Mouse (Mus musculus) CH12.LX (cell line): ENCODE results near the gene Mptx1. TPM values are rescaled to one million over a fixed set of nuclear protein-coding genes. Genes with fewer than 3 reads are reported as not detected.

Experiments
- DNase-seq: peaks from one replicate; pipeline ENCODE4 v3.0.0-alpha.2; 2013; ENCODE audit errors: extremely low read depth
- H3K27ac ChIP-seq: 2 replicates; pipeline ENCODE4 v1.5.1; 2012; ENCODE audit warnings: low read depth, mild to moderate bottlenecking, control low read depth, moderate library complexity; ENCODE audit not compliant: insufficient read depth
- H3K27me3 ChIP-seq: replicated peaks from 2 replicates; pipeline ENCODE3; 2012; ENCODE audit warnings: inconsistent platforms
- H3K36me3 ChIP-seq, 2 experiments: replicated peaks in 1 of 2; 2 replicates each; pipeline versions ENCODE3 to v1.6.1; 2012; ENCODE audit warnings: inconsistent platforms in 1 of 2, low read length in 1 of 2, mild to moderate bottlenecking in 1 of 2, mixed read lengths in 1 of 2, moderate library complexity in 1 of 2; ENCODE audit not compliant: control insufficient read depth in 1 of 2, insufficient read depth in 1 of 2
- H3K4me1 ChIP-seq, 2 experiments: 2 replicates each; pipeline ENCODE4 v1.6.1; 2012; ENCODE audit warnings: inconsistent platforms in 1 of 2, moderate library complexity in 1 of 2; ENCODE audit not compliant: insufficient read depth in 2 of 2, control insufficient read depth in 1 of 2
- H3K4me2 ChIP-seq: 2 replicates; pipeline ENCODE4 v1.6.1; 2012; ENCODE audit warnings: low read depth, mild to moderate bottlenecking, control low read depth; ENCODE audit not compliant: poor library complexity, insufficient read depth, severe bottlenecking
- H3K4me3 ChIP-seq, 3 experiments: fragments of 150-350 bp in 1 of 3; sonication (generic) in 1 of 3; replicated peaks in 1 of 3; 2 replicates each; pipeline versions ENCODE3 to v1.5.1; 2011 to 2012; ENCODE audit warnings: low read depth in 2 of 3, low read length in 2 of 3, mild to moderate bottlenecking in 2 of 3, moderate library complexity in 2 of 3, control low read depth in 1 of 3, improper control_type of control experiment in 1 of 3, inconsistent platforms in 1 of 3, mixed read lengths in 1 of 3; ENCODE audit not compliant: poor library complexity in 1 of 3
- H3K79me2 ChIP-seq: replicated peaks from 2 replicates; pipeline ENCODE4 v1.6.1; 2012; ENCODE audit warnings: mild to moderate bottlenecking, moderate library complexity; ENCODE audit not compliant: control insufficient read depth, poor library complexity, insufficient read depth, severe bottlenecking; ENCODE audit errors: extremely low read depth
- H3K9ac ChIP-seq: 2 replicates; pipeline ENCODE4 v1.6.1; 2012; ENCODE audit warnings: low read depth, mild to moderate bottlenecking, control low read depth, moderate library complexity; ENCODE audit not compliant: insufficient read depth
- H3K9me3 ChIP-seq: replicated peaks from 2 replicates; pipeline ENCODE3; 2012; ENCODE audit warnings: low read length, inconsistent platforms, mixed read lengths
- CTCF ChIP-seq, 2 experiments: IDR thresholded peaks in 1 of 2; conservative IDR thresholded peaks in 1 of 2; 2 replicates each; pipeline ENCODE4 v1.5.1; 2011 to 2012; ENCODE audit warnings: low read depth in 2 of 2, low read length in 2 of 2, improper control_type of control experiment in 1 of 2, inconsistent platforms in 1 of 2, mild to moderate bottlenecking in 1 of 2, moderate library complexity in 1 of 2
- GABPA ChIP-seq: IDR thresholded peaks from 2 replicates; pipeline ENCODE4 v1.6.1; 2012; ENCODE audit warnings: low read depth, low read length, improper control_type of control experiment, inconsistent platforms; ENCODE audit not compliant: insufficient replicate concordance
- HCFC1 ChIP-seq: IDR thresholded peaks from 2 replicates; pipeline ENCODE4 v1.6.1; 2012; ENCODE audit warnings: low read depth, mild to moderate bottlenecking, inconsistent platforms, low read length, improper control_type of control experiment
- JUND ChIP-seq: conservative IDR thresholded peaks from 2 replicates; pipeline ENCODE4 v1.6.1; 2011; ENCODE audit warnings: low read depth, low read length, improper control_type of control experiment
- MYC ChIP-seq: IDR thresholded peaks from 2 replicates; pipeline ENCODE4 v1.6.1; 2011; ENCODE audit warnings: low read depth, mild to moderate bottlenecking, improper control_type of control experiment, low read length
- SMC3 ChIP-seq: IDR thresholded peaks from 2 replicates; pipeline ENCODE4 v1.6.1; 2011; ENCODE audit warnings: low read depth, low read length, improper control_type of control experiment
- TBP ChIP-seq: conservative IDR thresholded peaks from 2 replicates; pipeline ENCODE4 v1.6.1; 2011; ENCODE audit warnings: low read depth, low read length, improper control_type of control experiment
- UBTF ChIP-seq: IDR thresholded peaks from 2 replicates; pipeline ENCODE4 v1.6.1; 2012; ENCODE audit warnings: low read depth, mild to moderate bottlenecking, inconsistent platforms, low read length, improper control_type of control experiment, moderate library complexity
- USF1 ChIP-seq: IDR thresholded peaks from 2 replicates; pipeline ENCODE4 v1.6.1; 2014; ENCODE audit warnings: low read depth, mild to moderate bottlenecking, inconsistent platforms, low read length, improper control_type of control experiment
- ZC3H11A ChIP-seq: IDR thresholded peaks from 2 replicates; pipeline ENCODE4 v1.6.1; 2012; ENCODE audit warnings: low read depth, mild to moderate bottlenecking, inconsistent platforms, low read length, improper control_type of control experiment
- dilution Hi-C: fragments of 300-500 bp; cut with MboI; formaldehyde crosslinking; loops from 2 replicates; pipeline ENCODE4 v1.14.3; 2020; ENCODE audit warnings: low sequenced_read_pairs; ENCODE audit not compliant: extremely low pct_unique_long_range_greater_than_20kb, extremely low pct_ligation_motif_present
- in situ Hi-C: fragments of 300-500 bp; cut with MboI; formaldehyde crosslinking; loops from 3 replicates; pipeline ENCODE4 v1.14.3; 2019; ENCODE audit warnings: low sequenced_read_pairs, low pct_ligation_motif_present, low pct_unique_long_range_greater_than_20kb, mixed read lengths
- polyA plus RNA-seq: library from polyadenylated mRNA; unstranded; fragments of >175 nt; gene quantifications from 2 replicates; pipeline ENCODE4 v1.2.1, GENCODE M21; 2012; ENCODE audit warnings: low read depth; ENCODE audit not compliant: insufficient read length
- total RNA-seq, 2 experiments: library from RNA; depleted of rRNA; stranded (reverse); fragments of 300-350 nt in 1 of 2; fragments of >200 nt in 1 of 2; gene quantifications; 2 replicates each; pipeline ENCODE4 v1.2.3; 2012 to 2014

Mptx1 gene
- total and polyA plus RNA-seq, 3 experiments: not detected

- TF ChIP-seq UBTF (no peak), USF1 (no peak), JUND (no peak), ZC3H11A (no peak), GABPA (no peak), MYC (no peak), SMC3 (no peak), TBP (no peak), HCFC1 (no peak), CTCF (conservative IDR thresholded peaks at IDR 0.05 in 1 of 2, IDR thresholded peaks at IDR 0.05 in 1 of 2; ENCODE audit: low read depth in 2 of 2, low read length in 2 of 2) (no peak)
- H3K4me1 ChIP-seq: no peaks in the 10 kb centered on the region
- H3K27ac ChIP-seq: no peak overlapping the region
- no peaks in the 10 kb centered on the region for H3K36me3 ChIP-seq
- no peak for DNase-seq
- H3K9me3 ChIP-seq: no peaks in the 10 kb centered on the region
- dilution Hi-C loops: no loop called here
- H3K4me2 ChIP-seq: no peak overlapping the region
- in situ Hi-C loops: no loop called here
- no peak overlapping the region for H3K4me3 ChIP-seq
- H3K9ac ChIP-seq: no peak overlapping the region
- no peaks in the 10 kb centered on the region for H3K79me2 ChIP-seq
- H3K27me3 ChIP-seq: no peaks in the 10 kb centered on the region
Observed at GRCm38 (mm10) chr1:174373799-174374198, 43.5 kb downstream of the Mptx1 start.

Other genes with a start within 250 kb of the Mptx1 start
- not detected in 2 replicates for gene Olfr429, start 246.2 kb upstream of the Mptx1 start, total RNA-seq (2012; rRNA removed)
- not detected in 2 replicates for gene Olfr429, start 246.2 kb upstream of the Mptx1 start, total RNA-seq (2014; rRNA removed)
- gene Olfr429, start 246.2 kb upstream of the Mptx1 start, polyA plus RNA-seq: not detected in 2 replicates
- gene Olfr427, start 233.6 kb upstream of the Mptx1 start, total RNA-seq (2012; rRNA removed): not detected in 2 replicates
- gene Olfr427, start 233.6 kb upstream of the Mptx1 start, total RNA-seq (2014; rRNA removed): not detected in 2 replicates
- not detected in 2 replicates for gene Olfr427, start 233.6 kb upstream of the Mptx1 start, polyA plus RNA-seq
- gene Olfr231, start 209.4 kb upstream of the Mptx1 start, total RNA-seq (2012; rRNA removed): not detected in 2 replicates
- not detected in 2 replicates for gene Olfr231, start 209.4 kb upstream of the Mptx1 start, total RNA-seq (2014; rRNA removed)
- gene Olfr231, start 209.4 kb upstream of the Mptx1 start, polyA plus RNA-seq: not detected in 2 replicates
- not detected in 2 replicates for gene Olfr424, start 199.0 kb upstream of the Mptx1 start, total RNA-seq (2012; rRNA removed)
- gene Olfr424, start 199.0 kb upstream of the Mptx1 start, total RNA-seq (2014; rRNA removed): not detected in 2 replicates
- not detected in 2 replicates for gene Olfr424, start 199.0 kb upstream of the Mptx1 start, polyA plus RNA-seq
- gene Olfr420, start 174.9 kb upstream of the Mptx1 start, total RNA-seq (2012; rRNA removed): not detected in 2 replicates
- gene Olfr420, start 174.9 kb upstream of the Mptx1 start, total RNA-seq (2014; rRNA removed): not detected in 2 replicates
- gene Olfr420, start 174.9 kb upstream of the Mptx1 start, polyA plus RNA-seq: 0.73 and 1.1 TPM in 2 replicates
- gene Spta1, start 157.7 kb upstream of the Mptx1 start, total RNA-seq (2012; rRNA removed): 0.81 and 0.84 TPM in 2 replicates
- gene Spta1, start 157.7 kb upstream of the Mptx1 start, total RNA-seq (2014; rRNA removed): 1.2 and 1.6 TPM in 2 replicates
- 16.0 TPM in 2 replicates for gene Spta1, start 157.7 kb upstream of the Mptx1 start, polyA plus RNA-seq
- not detected in 2 replicates for gene Olfr419, start 78.5 kb upstream of the Mptx1 start, total RNA-seq (2012; rRNA removed)
- gene Olfr419, start 78.5 kb upstream of the Mptx1 start, total RNA-seq (2014; rRNA removed): not detected in 2 replicates
- not detected in 2 replicates for gene Olfr419, start 78.5 kb upstream of the Mptx1 start, polyA plus RNA-seq
- not detected in 2 replicates for gene Olfr417, start 34.6 kb downstream of the Mptx1 start, total RNA-seq (2012; rRNA removed)
- not detected in 2 replicates for gene Olfr417, start 34.6 kb downstream of the Mptx1 start, total RNA-seq (2014; rRNA removed)
- gene Olfr417, start 34.6 kb downstream of the Mptx1 start, polyA plus RNA-seq: not detected in 2 replicates
- gene Olfr248, start 60.5 kb downstream of the Mptx1 start, total RNA-seq (2012; rRNA removed): not detected in 2 replicates
- gene Olfr248, start 60.5 kb downstream of the Mptx1 start, total RNA-seq (2014; rRNA removed): not detected in 2 replicates
- gene Olfr248, start 60.5 kb downstream of the Mptx1 start, polyA plus RNA-seq: not detected in 2 replicates
- gene Olfr414, start 93.5 kb downstream of the Mptx1 start, total RNA-seq (2012; rRNA removed): not detected in 2 replicates
- gene Olfr414, start 93.5 kb downstream of the Mptx1 start, total RNA-seq (2014; rRNA removed): not detected in 2 replicates
- not detected in 2 replicates for gene Olfr414, start 93.5 kb downstream of the Mptx1 start, polyA plus RNA-seq
- not detected in 2 replicates for gene Olfr220, start 111.6 kb downstream of the Mptx1 start, total RNA-seq (2012; rRNA removed)
- not detected in 2 replicates for gene Olfr220, start 111.6 kb downstream of the Mptx1 start, total RNA-seq (2014; rRNA removed)
- not detected in 2 replicates for gene Olfr220, start 111.6 kb downstream of the Mptx1 start, polyA plus RNA-seq
- 0.21 and 0.25 TPM in 2 replicates for gene Fmn2, start 171.3 kb downstream of the Mptx1 start, total RNA-seq (2012; rRNA removed)
- gene Fmn2, start 171.3 kb downstream of the Mptx1 start, total RNA-seq (2014; rRNA removed): 0.39 and 0.51 TPM in 2 replicates
- 1.5 and 1.6 TPM in 2 replicates for gene Fmn2, start 171.3 kb downstream of the Mptx1 start, polyA plus RNA-seq